Comparison of ENCODE assay signal across 33 mouse cellular contexts in genomic region chr10:59158627-59159026, GRCm38 (mm10).
A peak's percentile ranks its signal among the peaks of the same experiment; 100 is the strongest.
DNase-seq lines count a peak whose midpoint lies in the region; ATAC-seq and TF ChIP-seq lines count a peak whose summit lies in the region.
"Had no signal": no experiment of that assay in that cellular context is flagged by ENCODE, and none has a peak within 500 bp of the region (broad histone marks: within the 10 kb centered on the region; RNA-seq: fewer than 3 reads in every experiment).

No protein-coding gene starts in this region.

- no peak overlapping the region for H3K4me3 ChIP-seq in thymus, adult 2 months (ENCODE audit: control insufficient read depth, insufficient read depth, low read length)
- H3K4me3 ChIP-seq: embryonic facial prominence, embryonic 12.5 days; heart, embryonic 13.5 days; hindbrain, embryonic 10.5 days; hindbrain, embryonic 15.5 days; kidney, embryonic 15.5 days; layer of hippocampus, adult 2 months; limb, embryonic 13.5 days; liver, embryonic 13.5 days; midbrain, embryonic 12.5 days; stomach, embryonic 15.5 days had no signal

- TF ChIP-seq POLR2A in thymus, adult 2 months (IDR thresholded peaks at IDR 0.05; ENCODE audit: control insufficient read depth, extremely low read depth, insufficient read depth, low read length, poor library complexity), result no peak

- ATAC-seq in hematopoietic stem cell, adult 5-6 weeks (replicated peaks in 1 of 2; ENCODE audit: insufficient read depth in 1 of 2, low FRiP score in 2 of 2, low TSS enrichment in 1 of 2, low read depth in 1 of 2, poor library complexity in 2 of 2, severe bottlenecking in 2 of 2), result 0 out of 4 replicates have a peak, but pooled peaks have one; percentile 22 to 48
- ATAC-seq: CD4-positive, CD25-positive, alpha-beta regulatory T cell, adult 4 months; forebrain, embryonic 14.5 days; inflammation-experienced regulatory T-cells, adult 6 months; lung, postnatal 0 days had no signal

- no peak overlapping the region for H3K27ac ChIP-seq in thymus, adult 2 months (ENCODE audit: control insufficient read depth, insufficient read depth, low read length)
- H3K27ac ChIP-seq: embryonic facial prominence, embryonic 12.5 days; heart, embryonic 13.5 days; hindbrain, embryonic 10.5 days; hindbrain, embryonic 15.5 days; kidney, embryonic 15.5 days; layer of hippocampus, adult 2 months; limb, embryonic 13.5 days; liver, embryonic 13.5 days; midbrain, embryonic 12.5 days; stomach, embryonic 15.5 days had no signal

- H3K4me1 ChIP-seq in thymus, adult 2 months (replicated peaks; ENCODE audit: control insufficient read depth, insufficient read depth, low read length), result no peaks in the 10 kb centered on the region; the same call in 1 of the 2 replicates
- H3K4me1 ChIP-seq: embryonic facial prominence, embryonic 12.5 days; hindbrain, embryonic 10.5 days; hindbrain, embryonic 15.5 days; kidney, embryonic 15.5 days; limb, embryonic 13.5 days; midbrain, embryonic 12.5 days; stomach, embryonic 15.5 days had no signal

- no peak for TF ChIP-seq CTCF in thymus, adult 2 months (IDR thresholded peaks at IDR 0.05; ENCODE audit: borderline replicate concordance, control insufficient read depth, extremely low read depth, insufficient read depth, low read length, poor library complexity)

- no peaks in the 10 kb centered on the region for H3K27me3 ChIP-seq in thymus, adult 2 months (ENCODE audit: control insufficient read depth, insufficient read depth, low read length)
- H3K27me3 ChIP-seq: embryonic facial prominence, embryonic 12.5 days; heart, embryonic 13.5 days; hindbrain, embryonic 15.5 days; kidney, embryonic 15.5 days; limb, embryonic 13.5 days; liver, embryonic 13.5 days; midbrain, embryonic 12.5 days; stomach, embryonic 15.5 days had no signal

- peak; percentile 42 for DNase-seq in heart, adult 11 months
- DNase-seq in heart, adult 18-20 months, result no peak
- DNase-seq in 416B (ENCODE audit: low read depth) (peak; percentile 39), MEL-GATA-1-ER (ENCODE audit: extremely low read depth, low read depth) (peak; percentile 71)
- no peak for DNase-seq in thymus, adult 2 months
- no peak for DNase-seq in T-cell, adult 2 months (ENCODE audit: low spot score)
- DNase-seq: adrenal gland, postnatal 36 days; cerebellum, adult 18-20 months; cerebellum, postnatal 14 days; gastrocnemius, postnatal 25 days; heart, postnatal 10 days; kidney, adult 11 months; kidney, postnatal 36 days; liver, embryonic 13.5 days; lung, adult 18-20 months; retina, postnatal 1 day; right cerebral cortex, postnatal 14 days; thymus, adult 18-20 months; thymus, postnatal 4 days had no signal

- H3K36me3 ChIP-seq in thymus, adult 2 months (ENCODE audit: control insufficient read depth, insufficient read depth, low read length), result no peaks in the 10 kb centered on the region
- H3K36me3 ChIP-seq: embryonic facial prominence, embryonic 12.5 days; hindbrain, embryonic 15.5 days; kidney, embryonic 15.5 days; liver, embryonic 13.5 days; midbrain, embryonic 12.5 days; stomach, embryonic 15.5 days had no signal

- WGBS in thymus, adult 2 months, result 74% methylated on average over 3 of the region's 3 CpGs

Comparison
In these comparisons a context has a peak if more than half of its experiments do, and no peak if none do; other contexts are left out.
1. DNase-seq: peak in heart, adult 11 months (single experiment), 416B (single experiment) and MEL-GATA-1-ER (single experiment); none in heart, adult 18-20 months (0 of 2), thymus, adult 2 months (single experiment) and T-cell, adult 2 months (single experiment).